Mouse (Mus musculus) regulatory T cell (primary cell): ENCODE measurements around the gene Gpr180.
"Not testable (repeated sequence)": the region's sequence is repeated elsewhere in the genome, so short reads cannot be mapped to it uniquely, and the experiment has no call there.

ENCODE experiments used
- in situ Hi-C: fragments of 300-600 bp; cut with MboI, MseI; formaldehyde crosslinking; loops from one replicate; pipeline ENCODE4 v1.15.1; 2025; ENCODE audit warnings: high pct_unique_total_duplicates

Gene Gpr180

DNA sequence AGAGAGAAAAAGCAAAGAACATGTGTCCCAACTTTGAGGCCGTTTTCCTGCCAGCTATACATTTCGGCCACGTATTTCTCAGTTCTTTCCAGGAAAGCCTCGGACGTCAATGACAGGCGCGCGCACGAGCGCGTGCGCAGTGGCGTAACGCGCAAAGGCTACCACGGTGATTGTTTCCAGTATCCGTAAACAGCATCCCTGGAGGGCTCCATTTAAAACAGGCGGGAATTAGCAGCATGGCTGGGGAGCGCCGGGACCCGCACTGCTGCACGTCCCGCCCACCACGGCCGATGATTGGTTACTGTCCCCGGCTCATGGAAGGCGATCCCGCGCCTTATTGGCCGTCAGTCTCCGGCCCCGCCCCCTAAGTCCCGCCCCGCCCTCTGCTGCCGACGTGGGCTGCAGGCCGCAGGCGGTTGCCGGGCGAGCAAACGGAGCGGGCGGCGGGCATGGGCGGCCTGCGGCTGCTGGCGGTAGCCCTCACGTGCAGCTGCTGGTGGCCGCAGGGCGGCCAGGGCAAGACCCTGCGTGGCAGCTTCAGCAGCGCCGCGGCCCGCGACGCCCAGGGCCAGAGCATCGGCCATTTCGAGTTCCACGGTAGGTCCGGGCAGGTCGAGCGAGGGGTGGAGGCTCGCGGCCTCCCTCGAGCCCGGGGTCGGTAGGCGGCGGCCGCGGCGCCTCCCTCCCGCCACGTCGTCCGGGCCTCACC lies at the start of gene Gpr180:
Gene Gpr180, plus strand, starts transcription at position 415 of the 709 bp plus-strand sequence.
- in situ Hi-C loops = no loop called here

DNA sequence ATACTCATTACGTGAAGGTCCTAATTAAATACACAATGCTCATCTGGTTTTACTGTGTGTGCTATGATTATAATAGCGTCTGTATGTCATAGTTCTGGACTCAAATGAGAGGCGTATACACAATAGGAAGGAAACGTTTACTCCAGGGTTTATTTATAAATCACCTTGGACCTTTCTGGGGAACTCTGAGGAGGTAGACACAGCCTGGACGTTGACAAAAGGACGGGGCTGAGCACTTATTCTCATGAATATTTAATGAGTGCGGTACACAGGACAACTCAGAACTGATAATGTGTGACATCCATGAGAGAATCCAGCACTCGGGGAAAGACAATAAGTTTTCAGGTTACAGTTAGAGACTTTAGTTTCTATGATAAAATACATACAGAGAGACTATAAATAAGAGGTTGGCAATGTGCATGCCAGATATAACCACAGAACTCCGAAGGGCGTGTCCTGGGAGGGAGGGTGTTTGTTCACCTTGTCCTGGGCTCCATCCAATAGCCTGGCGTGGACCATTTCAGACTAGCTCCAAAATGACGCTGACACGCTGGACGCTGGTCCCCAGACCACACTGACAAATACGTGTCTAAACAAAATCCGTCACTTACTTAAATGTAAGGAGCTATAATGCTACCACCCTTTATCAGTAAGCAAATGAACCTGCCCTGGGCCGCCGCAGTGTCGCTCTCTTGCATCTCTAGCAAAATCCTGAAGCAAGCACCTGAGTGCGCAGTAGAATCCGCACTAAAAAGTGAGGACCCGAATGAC lies 48.3 kb upstream of the Gpr180 start:
- in situ Hi-C loops = loop anchor here (5.0 kb wide), 1 partner anchor 44 kb away; the partner anchor contains the start of gene Tgds

DNA sequence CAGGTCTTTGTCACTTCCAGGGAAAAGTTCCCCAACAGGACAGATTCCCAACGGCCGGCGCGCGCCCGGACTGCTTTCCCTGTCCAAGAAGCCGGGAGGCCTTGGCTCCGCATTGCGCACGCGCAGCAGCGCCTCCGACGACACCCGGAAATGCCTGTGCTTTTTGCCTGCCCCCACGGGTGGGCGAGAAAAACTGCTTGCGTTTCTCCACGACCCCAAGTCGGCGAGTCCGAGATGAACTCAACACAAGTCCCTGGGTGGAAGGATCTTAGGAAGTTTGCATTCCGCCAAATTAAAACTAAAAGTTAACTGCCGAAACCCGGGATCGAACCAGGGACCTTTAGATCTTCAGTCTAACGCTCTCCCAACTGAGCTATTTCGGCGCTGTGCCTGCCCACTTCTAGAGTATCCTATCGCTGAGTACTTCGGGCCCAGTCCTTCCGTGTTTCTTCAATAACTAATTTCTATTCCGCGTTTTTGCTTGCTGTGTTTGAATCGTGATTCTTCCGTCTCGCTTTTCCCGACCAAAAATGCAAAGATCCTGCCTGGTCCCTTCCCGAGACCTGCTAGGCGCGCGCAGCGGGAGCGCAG lies 47.6 kb upstream of the Gpr180 start:
- in situ Hi-C loops = loop anchor here (5.0 kb wide), 1 partner anchor 43 kb away; the partner anchor contains the start of gene Tgds

DNA sequence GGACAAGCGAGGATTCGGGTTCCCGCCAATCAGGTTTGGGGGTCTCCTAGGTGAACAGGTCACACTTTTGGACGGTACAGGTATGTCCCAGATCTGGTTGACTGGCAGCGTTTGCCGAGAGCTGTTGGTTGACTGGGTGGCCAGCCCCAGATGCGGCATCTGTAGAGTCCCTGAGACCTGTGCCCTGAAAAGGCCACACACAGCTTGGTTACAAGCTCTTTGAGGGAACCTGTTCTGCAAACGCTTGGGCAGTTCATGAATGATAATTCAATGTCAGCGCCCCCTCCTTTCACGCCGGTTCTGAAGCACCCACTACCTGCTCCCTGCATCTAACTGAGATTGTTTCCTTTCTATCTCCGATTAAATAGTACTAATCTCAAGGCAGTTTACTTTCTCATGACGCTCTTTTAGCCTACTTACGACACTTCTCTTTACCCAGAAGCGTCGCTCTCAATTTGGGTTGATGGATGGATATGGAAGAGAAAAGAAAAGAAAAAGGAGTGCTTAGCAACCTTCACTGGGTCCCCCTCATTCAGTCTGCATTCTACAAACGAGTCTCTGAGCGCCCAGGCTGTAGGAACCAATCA lies 47.1 kb upstream of the Gpr180 start:
- in situ Hi-C loops = loop anchor here (5.0 kb wide), 1 partner anchor 42 kb away; the partner anchor contains the start of gene Tgds

DNA sequence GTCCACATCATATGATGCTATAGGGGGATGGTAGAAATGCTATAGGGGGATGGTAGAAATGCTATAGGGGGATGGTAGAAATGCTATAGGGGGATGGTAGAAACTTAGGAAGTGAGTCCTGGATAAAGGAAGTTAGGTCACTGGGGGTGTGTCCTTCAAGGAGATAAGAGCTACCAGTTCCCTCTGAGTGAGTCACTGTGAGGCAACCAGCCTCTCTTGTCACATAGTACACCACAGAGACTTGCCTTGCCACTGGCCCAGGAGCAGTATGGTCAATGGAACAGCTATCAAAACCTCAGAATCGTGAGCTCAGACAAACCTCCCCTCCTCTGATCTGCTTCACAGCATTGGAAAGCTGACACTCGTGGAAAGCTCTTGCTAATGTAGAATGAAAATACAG lies 38.7 kb upstream of the Gpr180 start:
- in situ Hi-C loops = no loop called here

DNA sequence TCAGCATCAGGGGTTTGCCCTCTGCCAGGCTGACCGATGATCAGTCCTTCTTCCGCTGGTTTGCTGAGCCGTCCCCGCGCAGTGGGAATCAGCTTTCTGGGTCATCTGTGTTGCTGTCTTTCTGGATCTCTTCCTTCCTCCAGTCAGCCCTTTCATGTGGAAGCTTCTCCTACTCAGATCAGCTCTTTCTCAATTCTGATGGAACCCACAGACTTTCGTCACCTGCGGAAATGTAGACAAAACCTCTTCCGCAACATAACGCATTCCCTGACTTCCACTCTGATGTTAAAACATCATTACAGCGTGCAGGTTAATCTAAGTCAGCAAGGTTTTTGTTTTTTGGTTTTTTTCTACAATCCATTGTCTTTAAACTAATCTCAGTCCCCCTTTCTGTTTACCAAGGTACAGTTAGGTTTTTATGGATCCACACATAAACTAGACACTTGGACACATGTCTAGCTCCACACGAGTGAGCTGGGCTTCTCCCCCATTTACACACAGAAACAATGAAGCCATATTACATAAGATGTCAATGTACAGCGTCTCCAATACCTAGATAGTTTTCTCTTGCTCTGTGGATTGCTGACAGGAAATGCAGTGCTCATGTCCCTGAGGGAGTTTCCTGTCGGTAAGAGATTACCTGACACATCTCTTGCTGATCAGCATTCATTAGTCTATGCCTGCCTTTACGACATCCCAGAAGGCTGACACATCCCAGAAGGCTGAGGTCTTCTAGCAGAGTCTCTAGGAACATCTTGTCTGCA lies 35.5 kb upstream of the Gpr180 start:
- in situ Hi-C loops = no loop called here

DNA sequence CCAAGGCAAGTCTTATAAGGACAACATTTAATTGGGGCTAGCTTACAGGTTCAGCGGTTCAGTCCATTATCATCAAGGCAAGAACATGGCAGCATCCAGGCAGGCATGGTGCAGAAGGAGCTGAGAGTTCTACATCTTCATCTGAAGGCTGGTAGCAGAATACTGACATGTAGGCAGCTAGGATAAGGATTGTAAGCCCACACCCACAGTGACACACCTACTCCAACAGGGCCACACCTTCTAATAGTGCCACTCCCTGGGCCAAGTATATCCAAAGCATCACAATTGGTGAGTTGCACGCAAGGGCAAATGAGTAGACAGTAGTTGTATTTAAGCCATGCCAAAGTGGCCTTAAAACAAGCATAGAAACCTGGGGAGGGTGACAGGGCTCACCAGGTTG lies 29.5 kb upstream of the Gpr180 start:
- in situ Hi-C loops = not testable (repeated sequence)

DNA sequence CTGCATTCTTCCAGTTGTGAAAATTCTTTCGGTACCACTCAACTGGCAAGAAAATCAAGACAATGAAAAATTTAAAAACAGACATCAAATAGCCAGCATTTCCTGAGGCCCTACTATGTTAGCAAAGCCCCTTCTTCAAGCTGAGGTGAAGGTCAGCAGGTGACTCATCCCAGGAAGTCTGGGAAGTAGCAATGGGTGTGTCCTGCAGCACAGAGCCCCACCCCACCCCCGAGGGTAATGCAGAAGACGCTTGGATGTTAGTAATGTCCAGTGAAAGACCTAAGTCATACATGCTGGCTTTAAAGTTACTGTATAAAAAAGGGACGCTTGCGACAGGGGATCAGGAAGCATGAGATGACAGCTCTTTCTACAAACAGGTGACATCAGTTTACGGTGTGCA lies 23.8 kb upstream of the Gpr180 start:
- in situ Hi-C loops = no loop called here

DNA sequence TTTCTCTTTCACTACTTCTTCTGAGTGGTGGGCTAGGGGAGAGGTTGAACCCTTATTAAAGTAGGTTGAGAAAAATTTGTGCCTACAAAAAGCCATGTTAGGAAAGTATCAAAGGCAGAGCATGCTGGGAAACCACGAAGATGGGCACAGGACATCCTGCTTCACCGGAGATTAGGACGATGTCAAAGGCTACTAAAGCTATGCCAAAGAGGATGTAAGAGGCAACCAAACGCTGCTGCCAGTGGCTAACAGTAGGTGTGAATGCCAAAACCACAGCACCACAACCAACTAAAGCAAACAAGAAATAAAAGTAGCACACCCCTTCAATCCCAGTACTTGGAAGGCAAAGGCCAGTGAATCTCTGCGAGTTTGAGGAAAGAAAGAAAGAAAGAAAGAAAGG lies 12.8 kb upstream of the Gpr180 start:
- in situ Hi-C loops = no loop called here

DNA sequence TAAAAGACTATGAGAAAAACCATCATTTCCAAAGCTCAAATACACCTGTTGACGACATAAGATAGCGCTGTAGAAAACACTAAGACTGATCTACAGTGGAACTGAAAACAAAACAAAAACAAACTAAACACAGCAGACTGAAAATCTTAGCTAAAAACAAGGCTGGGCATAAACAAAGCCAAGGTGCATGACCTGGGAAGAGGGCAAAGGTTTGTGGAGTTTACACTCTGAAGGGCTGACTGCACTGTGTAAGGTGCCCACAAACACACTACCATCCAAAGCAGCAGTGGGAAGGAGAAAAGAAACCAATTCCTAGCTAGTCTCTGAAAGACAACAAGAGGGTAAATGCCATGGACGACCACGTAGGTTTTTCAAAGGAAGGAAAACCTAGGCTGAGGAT lies 12.2 kb upstream of the Gpr180 start:
- in situ Hi-C loops = no loop called here

DNA sequence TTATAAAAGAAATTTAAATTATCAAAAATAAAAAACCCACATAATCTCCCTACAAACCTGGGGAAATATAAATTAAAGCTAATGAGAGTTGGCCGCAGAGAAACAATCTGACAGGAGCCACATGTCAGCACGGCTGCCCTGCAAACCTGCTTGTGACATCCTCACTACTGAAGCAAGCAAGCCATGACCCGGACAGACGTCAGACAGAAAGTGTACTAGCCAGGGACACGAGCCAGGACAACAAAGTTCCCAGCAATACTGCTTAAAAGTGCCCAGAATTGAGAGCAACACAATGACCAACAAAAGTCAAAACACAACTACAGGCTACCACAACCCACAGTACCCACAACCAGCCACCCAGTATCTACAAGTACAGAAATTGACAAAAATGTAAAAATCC lies 10.7 kb upstream of the Gpr180 start:
- in situ Hi-C loops = no loop called here

DNA sequence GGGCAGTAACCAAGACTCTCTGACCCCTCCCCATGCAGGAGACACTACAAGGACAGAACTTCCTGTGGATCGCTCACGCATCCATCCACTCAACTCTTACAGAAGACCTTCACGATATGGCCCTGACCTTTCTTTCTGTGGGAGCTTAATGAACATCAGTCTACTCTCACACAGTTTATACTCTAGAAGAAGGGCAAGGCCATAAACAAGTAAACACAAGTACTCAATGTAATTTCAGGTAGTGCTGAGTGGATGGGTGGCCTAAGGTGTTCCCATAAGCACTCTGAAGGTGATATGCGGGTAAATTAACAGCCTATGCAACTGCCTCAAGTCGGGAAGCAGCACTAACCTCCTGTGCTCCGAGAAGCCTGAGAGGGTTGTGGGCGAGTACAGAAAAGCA lies 5.5 kb upstream of the Gpr180 start:
- in situ Hi-C loops = loop anchor here (5.0 kb wide), 1 partner anchor 44 kb away; no protein-coding TSS in a partner anchor

DNA sequence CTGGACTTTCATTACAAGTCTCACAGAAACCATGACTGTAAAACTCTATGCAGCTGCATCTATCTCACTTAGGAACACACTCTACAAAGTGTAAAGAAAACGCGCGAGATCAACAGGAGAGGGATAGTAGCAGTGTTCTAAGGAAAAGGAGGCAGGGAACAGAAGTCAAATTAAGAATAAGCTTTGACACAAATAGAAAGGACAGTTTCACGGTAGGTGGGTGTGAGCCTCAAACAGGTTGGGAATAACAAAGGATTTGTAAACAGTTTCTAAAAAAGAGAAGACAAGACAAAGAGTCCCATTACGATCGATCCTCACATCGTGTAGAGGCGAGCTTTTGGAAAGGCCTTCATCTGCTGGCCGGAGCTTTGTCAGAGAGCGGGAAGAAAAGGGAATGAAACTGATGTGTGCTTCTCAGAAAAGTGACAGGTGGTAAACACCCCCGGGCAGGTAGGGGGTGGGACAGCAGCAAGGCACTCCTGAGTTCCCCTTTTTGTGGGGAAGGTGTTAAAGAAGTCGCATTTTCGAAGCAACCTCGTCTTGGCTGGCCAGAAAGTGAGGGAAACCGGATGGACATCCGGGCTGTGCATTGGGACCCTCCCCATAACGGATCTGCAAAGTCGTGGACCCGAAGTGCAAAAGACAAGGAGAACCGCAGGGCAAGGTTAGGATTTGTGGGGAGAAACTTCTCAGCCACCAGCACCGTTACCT lies 4.9 kb upstream of the Gpr180 start:
- in situ Hi-C loops = loop anchor here (5.0 kb wide), 1 partner anchor 45 kb away; no protein-coding TSS in a partner anchor

DNA sequence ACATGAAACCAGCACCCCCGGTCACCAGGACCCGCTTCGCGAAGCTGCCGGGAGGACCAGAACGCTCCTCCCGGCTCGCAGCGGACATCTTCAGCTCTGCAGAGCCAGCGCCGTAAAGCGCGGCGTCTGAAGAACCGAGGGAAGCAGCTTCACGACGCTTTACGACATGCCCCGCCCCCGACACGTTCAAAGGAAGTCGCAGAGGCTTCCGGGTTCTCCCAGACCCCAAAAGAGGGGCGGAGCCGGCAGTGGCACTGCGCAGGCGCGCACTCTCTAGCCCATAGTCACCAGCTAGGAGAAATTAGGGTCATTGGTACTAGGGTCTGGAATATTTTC lies 4.3 kb upstream of the Gpr180 start, which contains the start of gene Tgds:
Gene Tgds, minus strand, starts transcription at position 114 of the 336 bp plus-strand sequence.
- in situ Hi-C loops = loop anchor here (5.0 kb wide), 1 partner anchor 45 kb away; no protein-coding TSS in a partner anchor

DNA sequence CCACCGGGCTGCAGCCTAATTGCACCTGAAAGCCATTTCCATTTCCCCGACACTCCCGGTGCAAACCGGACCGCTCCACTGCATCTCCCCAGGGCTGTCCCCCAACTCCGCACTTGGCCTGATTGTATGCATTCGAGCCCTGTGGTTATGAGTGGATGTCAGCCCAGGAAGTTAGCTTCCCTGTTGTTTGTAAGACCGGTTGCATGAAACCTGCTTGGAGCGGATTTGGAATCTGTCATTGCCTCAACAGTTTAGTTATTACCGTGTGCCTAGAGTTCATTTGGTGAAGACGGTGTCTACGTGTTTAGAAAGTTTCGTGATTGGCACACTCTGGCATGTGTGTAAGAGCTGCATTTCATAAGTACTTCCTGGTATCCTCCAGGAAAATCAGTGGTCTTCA lies 529 bp downstream of the Gpr180 start:
- in situ Hi-C loops = no loop called here

DNA sequence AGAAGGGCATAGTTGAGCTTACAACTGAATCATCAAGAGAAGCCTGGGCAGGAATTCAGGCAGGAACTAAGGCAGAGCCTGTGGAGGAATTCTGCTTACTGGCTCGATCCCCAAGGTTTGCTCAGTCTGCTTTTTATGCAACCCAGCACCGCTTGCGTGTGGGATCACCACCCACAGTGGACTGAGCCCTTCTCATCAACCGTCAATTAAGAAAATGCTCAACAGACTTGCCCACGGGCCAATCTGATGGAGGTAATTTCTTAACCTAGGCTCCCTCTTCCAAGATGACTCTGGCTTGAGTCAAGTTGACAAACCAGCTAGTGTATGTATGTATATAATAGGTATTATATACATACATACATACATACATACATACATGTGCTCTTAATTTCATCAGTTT lies 5.3 kb downstream of the Gpr180 start:
- in situ Hi-C loops = no loop called here

DNA sequence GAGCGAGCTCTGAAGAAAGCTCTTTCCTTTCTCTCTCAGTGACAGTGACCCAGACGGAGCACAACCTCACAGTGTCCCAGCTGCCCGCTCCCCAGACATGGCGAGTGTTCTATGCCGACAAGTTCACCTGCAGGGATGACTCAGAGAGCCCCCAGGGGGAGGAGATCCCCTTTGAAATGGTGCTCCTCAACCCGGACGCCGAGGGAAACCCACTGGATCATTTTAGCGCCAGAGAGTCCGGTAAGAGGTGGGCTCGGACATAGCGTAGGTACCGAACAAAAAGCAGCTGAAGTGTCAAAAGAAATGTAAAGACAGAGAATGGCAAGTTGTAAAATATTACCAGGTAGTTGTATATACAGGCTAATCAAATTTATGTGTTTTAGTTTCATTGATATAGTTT lies 11.1 kb downstream of the Gpr180 start:
- in situ Hi-C loops = no loop called here

DNA sequence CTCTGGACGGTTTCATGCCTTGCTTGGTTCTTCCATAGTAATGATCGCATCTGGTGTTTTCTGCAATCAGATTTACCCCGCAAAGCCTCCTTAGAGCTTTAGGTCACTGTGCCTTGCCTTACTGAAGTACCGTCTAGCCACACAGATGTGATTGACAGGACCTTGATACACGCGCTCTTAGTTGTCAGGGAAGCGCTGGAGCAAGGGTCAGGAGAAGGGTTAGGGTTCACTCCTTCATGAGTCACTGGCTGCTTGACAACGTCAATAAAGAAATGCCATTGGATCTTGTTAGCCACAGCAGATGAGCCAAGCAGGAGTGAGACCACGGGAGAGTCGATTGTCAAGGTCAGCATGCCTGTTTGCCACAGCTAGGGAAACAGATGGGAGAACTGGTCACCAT lies 11.6 kb downstream of the Gpr180 start:
- in situ Hi-C loops = no loop called here

DNA sequence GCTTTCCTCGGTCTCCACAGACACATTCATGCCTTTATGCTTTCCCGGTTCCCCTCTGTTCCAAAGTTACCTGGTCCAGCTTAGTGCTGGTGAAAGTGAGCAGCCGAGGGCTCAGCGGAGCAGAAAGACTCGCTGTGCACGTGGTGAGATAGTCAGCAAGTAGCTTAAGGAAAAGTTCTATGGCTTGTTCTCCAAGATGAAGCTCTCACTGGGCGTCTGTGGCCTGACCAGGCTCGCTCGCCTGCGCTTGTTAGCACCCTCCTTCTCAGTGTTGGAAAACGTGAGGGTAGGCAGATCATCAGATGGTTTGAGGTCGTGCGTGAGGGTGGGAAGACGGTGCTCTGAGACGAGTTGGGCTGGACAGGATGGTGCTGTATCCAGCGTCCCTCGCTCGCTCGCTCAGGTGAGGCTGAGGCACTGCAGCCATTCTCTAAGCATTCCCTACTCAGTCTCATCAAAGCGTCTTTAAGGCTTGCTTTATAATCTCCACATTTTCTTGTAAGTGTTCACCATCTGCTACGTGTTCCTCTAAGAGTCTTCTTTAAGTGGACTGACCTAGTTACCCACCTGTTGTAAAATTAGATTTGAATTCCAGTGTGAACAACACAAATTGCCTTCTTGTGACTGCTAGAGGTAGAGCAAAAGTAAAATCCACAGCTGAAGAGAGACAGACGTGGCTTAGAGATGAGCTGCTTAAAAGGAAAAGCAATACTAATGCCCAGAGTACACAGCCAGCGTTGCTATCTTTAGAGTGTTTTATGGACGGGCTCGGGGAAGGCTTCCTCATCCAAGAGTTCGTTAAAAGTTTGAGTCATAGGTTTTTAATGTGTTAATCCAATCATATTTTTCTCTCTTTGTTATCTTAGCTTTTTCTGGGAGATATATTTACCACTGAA lies 13.9 kb downstream of the Gpr180 start:
- in situ Hi-C loops = no loop called here
